Mouse (Mus musculus) liver, adult 2 months (tissue): Measurements from ENCODE around the gene Zfp958. TPM values are rescaled to one million over a fixed set of nuclear protein-coding genes. Genes with fewer than 3 reads are reported as not detected.
A peak's percentile ranks its signal among the peaks of the same experiment; 100 is the strongest.

ENCODE experiments used
- DNase-seq: peaks from one replicate; pipeline ENCODE4 v3.0.0-alpha.2; 2011; ENCODE audit warnings: low read depth, low spot score; ENCODE audit errors: extremely low read depth
- H3K27ac ChIP-seq: fragments of 200-500 bp; replicated peaks from 2 replicates; pipeline ENCODE4 v1.5.1; 2012; ENCODE audit warnings: low read depth, mild to moderate bottlenecking, control low read depth, inconsistent platforms, low read length; ENCODE audit not compliant: insufficient read depth
- H3K27me3 ChIP-seq: fragments of 200-500 bp; 2 replicates; pipeline ENCODE4 v1.6.1; 2012; ENCODE audit warnings: mild to moderate bottlenecking, moderate library complexity, low read length, inconsistent platforms; ENCODE audit not compliant: control insufficient read depth, insufficient read depth
- H3K36me3 ChIP-seq: fragments of 200-500 bp; 2 replicates; pipeline ENCODE4 v1.6.1; 2012; ENCODE audit warnings: low read length, inconsistent platforms; ENCODE audit not compliant: control insufficient read depth, insufficient read depth
- H3K4me1 ChIP-seq: fragments of 200-500 bp; 2 replicates; pipeline ENCODE4 v1.6.1; 2011; ENCODE audit warnings: low read length; ENCODE audit not compliant: control insufficient read depth, insufficient read depth
- H3K4me3 ChIP-seq: fragments of 200-500 bp; 2 replicates; pipeline ENCODE4 v1.5.1; 2011; ENCODE audit warnings: low read depth, mild to moderate bottlenecking, control low read depth, low read length, moderate library complexity; ENCODE audit not compliant: insufficient read depth
- H3K79me2 ChIP-seq: fragments of 200-500 bp; 2 replicates; pipeline ENCODE4 v1.6.1; 2012; ENCODE audit warnings: inconsistent platforms, mild to moderate bottlenecking, low read length, moderate library complexity; ENCODE audit not compliant: control insufficient read depth, insufficient read depth
- H3K9ac ChIP-seq: fragments of 200-500 bp; 2 replicates; pipeline ENCODE4 v1.6.1; 2012; ENCODE audit warnings: low read depth, mild to moderate bottlenecking, control low read depth, inconsistent platforms, low read length
- CTCF ChIP-seq: fragments of 200-500 bp; IDR thresholded peaks from 2 replicates; pipeline ENCODE4 v1.5.1; 2011; ENCODE audit warnings: low read depth, low read length, control low read depth
- POLR2A ChIP-seq: fragments of 200-500 bp; IDR thresholded peaks from 2 replicates; pipeline ENCODE4 v1.6.1; 2011; ENCODE audit warnings: low read length, control low read depth; ENCODE audit not compliant: insufficient read depth; ENCODE audit errors: extremely low read depth
- WGBS: fragments of 180-500 bp; shearing (Covaris S2); methylation state at CpG from one replicate; pipeline ENCODE4 v1.1.7; 2018; 5-methylcytosine and 5-hydroxymethylcytosine counted together
- polyA plus RNA-seq: library from polyadenylated mRNA; depleted of rRNA; stranded (reverse); fragments of >200 nt; gene quantifications from 2 replicates; pipeline ENCODE4 v1.2.3, GENCODE M21; 2012
- total RNA-seq: library from RNA; depleted of rRNA; stranded (reverse); fragments of >200 nt; gene quantifications from 2 replicates; pipeline ENCODE4 v1.2.3, GENCODE M21; 2014

The Zfp958 gene
- total and polyA plus RNA-seq, 2 experiments = 0.69 to 7.7 TPM

GRCm38 (mm10) chr8:4656536-4656935, 43.6 kb downstream of the Zfp958 start:
- Histone ChIP-seq H3K79me2 (no peaks in the 10 kb centered on the region), H3K4me3 (no peak overlapping the region), H3K4me1 (no peaks in the 10 kb centered on the region), H3K9ac (no peak overlapping the region), H3K27ac (no peak overlapping the region), H3K27me3 (peaks cover 2% of the 10 kb centered on the region; the same call in 1 of the 2 replicates), H3K36me3 (no peaks in the 10 kb centered on the region)
- TF ChIP-seq CTCF (no peak), POLR2A (no peak)
- 87% methylated on average over 7 of the region's 7 CpGs for WGBS
- peak; percentile 23 for DNase-seq

GRCm38 (mm10) chr8:4675191-4676003, 62.4 kb downstream of the Zfp958 start:
- Histone ChIP-seq H3K27ac (no peak overlapping the region), H3K79me2 (no peaks in the 10 kb centered on the region), H3K27me3 (no peaks in the 10 kb centered on the region), H3K36me3 (no peaks in the 10 kb centered on the region), H3K9ac (no peak overlapping the region), H3K4me3 (no peak overlapping the region), H3K4me1 (no peaks in the 10 kb centered on the region)
- 84% methylated on average over 17 of the region's 17 CpGs for WGBS
- DNase-seq = no peak
- no peak for TF ChIP-seq CTCF

GRCm38 (mm10) chr8:4676586-4676985, 63.6 kb downstream of the Zfp958 start:
- TF ChIP-seq POLR2A (no peak), CTCF (no peak)
- H3K4me1 ChIP-seq = no peaks in the 10 kb centered on the region
- no peak for DNase-seq
- H3K36me3 ChIP-seq = no peaks in the 10 kb centered on the region
- H3K9ac ChIP-seq = no peak overlapping the region
- H3K4me3 ChIP-seq = no peak overlapping the region
- WGBS = 91% methylated on average over 7 of the region's 7 CpGs
- no peak overlapping the region for H3K27ac ChIP-seq
- H3K27me3 ChIP-seq = no peaks in the 10 kb centered on the region
- H3K79me2 ChIP-seq = no peaks in the 10 kb centered on the region

- peak overlapping the region; percentile 84 for H3K9ac ChIP-seq
- peak overlapping the region; percentile 95 for H3K27ac ChIP-seq
- no peaks in the 10 kb centered on the region for H3K79me2 ChIP-seq
- no peaks in the 10 kb centered on the region for H3K36me3 ChIP-seq
- no peaks in the 10 kb centered on the region for H3K4me1 ChIP-seq
- H3K27me3 ChIP-seq = no peaks in the 10 kb centered on the region
- peak; percentile 27; the same call in 1 of the 2 replicates for TF ChIP-seq POLR2A
- no peak for TF ChIP-seq CTCF
- peak; percentile 99 for DNase-seq
- peak overlapping the region; percentile 79 for H3K4me3 ChIP-seq
- WGBS = under 1% methylated on average over 72 of the region's 72 CpGs
Measured at GRCm38 (mm10) chr8:4677265-4678217, 64.6 kb downstream of the Zfp958 start.

- DNase-seq = peak; percentile 91
- Histone ChIP-seq H3K4me1 (no peaks in the 10 kb centered on the region), H3K79me2 (no peaks in the 10 kb centered on the region), H3K4me3 (peak overlapping the region; percentile 67), H3K36me3 (no peaks in the 10 kb centered on the region), H3K27me3 (no peaks in the 10 kb centered on the region), H3K9ac (peak overlapping the region; percentile 64), H3K27ac (peak overlapping the region; percentile 90)
- under 1% methylated on average over 37 of the region's 37 CpGs for WGBS
- TF ChIP-seq CTCF (no peak), POLR2A (no peak)
Measured at GRCm38 (mm10) chr8:4678218-4678907, 65.4 kb downstream of the Zfp958 start.
